Mouse (Mus musculus) limb, embryonic 14.5 days (tissue): ENCODE results near the gene Anxa7. TPM values are rescaled to one million over a fixed set of nuclear protein-coding genes. Genes with fewer than 3 reads are reported as not detected.

Source experiments
- ATAC-seq: fragments of 200-750 bp; cut with Nextera tagmentation; 2 replicates; pipeline ENCODE4 v1.8.0; 2017; ENCODE audit warnings: low read depth, moderate number of reproducible peaks, moderate TSS enrichment; ENCODE audit not compliant: low FRiP score
- DNase-seq: peaks from one replicate; pipeline ENCODE4 v3.0.0-alpha.2; 2015; ENCODE audit warnings: low spot score
- H3K27ac ChIP-seq: fragments of 300-500 bp; sonication (generic); replicated peaks from 2 replicates; pipeline ENCODE4 v1.5.1; 2014; ENCODE audit warnings: low read depth, mild to moderate bottlenecking, low read length, moderate library complexity, mixed read lengths
- H3K27me3 ChIP-seq: fragments of 300-500 bp; sonication (generic); 2 replicates; pipeline ENCODE4 v1.6.1; 2014; ENCODE audit warnings: low read length, mixed read lengths; ENCODE audit not compliant: control insufficient read depth, insufficient read depth
- H3K36me3 ChIP-seq: fragments of 300-500 bp; sonication (generic); 2 replicates; pipeline ENCODE4 v1.6.1; 2014; ENCODE audit warnings: mild to moderate bottlenecking, low read length, moderate library complexity, mixed read lengths; ENCODE audit not compliant: control insufficient read depth, insufficient read depth
- H3K4me1 ChIP-seq: fragments of 300-500 bp; sonication (generic); 2 replicates; pipeline ENCODE4 v1.6.1; 2014; ENCODE audit warnings: antibody characterized with exemption, low read length, mixed read lengths; ENCODE audit not compliant: control insufficient read depth, insufficient read depth
- H3K4me2 ChIP-seq: fragments of 300-500 bp; sonication (generic); replicated peaks from 2 replicates; pipeline ENCODE4 v1.6.1; 2014; ENCODE audit warnings: low read depth, mild to moderate bottlenecking, low read length, moderate library complexity; ENCODE audit not compliant: severe bottlenecking
- H3K4me3 ChIP-seq: fragments of 300-500 bp; sonication (generic); replicated peaks from 2 replicates; pipeline ENCODE4 v1.5.1; 2014; ENCODE audit warnings: low read length
- H3K9ac ChIP-seq: fragments of 300-500 bp; sonication (generic); 2 replicates; pipeline ENCODE4 v1.6.1; 2014; ENCODE audit warnings: mild to moderate bottlenecking, low read depth, low read length, moderate library complexity; ENCODE audit not compliant: severe bottlenecking
- H3K9me3 ChIP-seq: fragments of 300-500 bp; sonication (generic); 2 replicates; pipeline ENCODE4 v1.6.1; 2016; ENCODE audit warnings: low read length; ENCODE audit not compliant: control insufficient read depth
- POLR2A ChIP-seq: fragments of 200-500 bp; IDR thresholded peaks from 2 replicates; pipeline ENCODE4 v1.8.0; 2012; ENCODE audit warnings: inconsistent platforms, mild to moderate bottlenecking, moderate library complexity, borderline replicate concordance; ENCODE audit not compliant: insufficient read depth, insufficient read length; ENCODE audit errors: extremely low read depth
- WGBS: fragments of 180-500 bp; shearing (Covaris S2); extraction: QIAGEN DNeasy Blood & Tissue Kit; methylation state at CpG from one replicate; pipeline ENCODE4 v1.1.7; 2014; 5-methylcytosine and 5-hydroxymethylcytosine counted together
- polyA plus RNA-seq, 2 experiments: library from polyadenylated mRNA; depleted of rRNA in 1 of 2; stranded (reverse) in 1 of 2; unstranded in 1 of 2; fragments of >200 nt; fragmentation: Nextera tagmentation in 1 of 2; extraction: Ambion mirVana in 1 of 2; gene quantifications; 2 replicates each; pipeline versions ENCODE4 v1.2.1 to v1.2.3; 2012 to 2014

Gene Anxa7
- polyA plus RNA-seq, 2 experiments = 46.5 to 52.8 TPM

GRCm38 (mm10) chr14:20478801-20479200, 1.1 kb downstream of the Anxa7 start:
- 5% methylated on average over 7 of the region's 7 CpGs for WGBS
- Histone ChIP-seq H3K27me3 (no peaks in the 10 kb centered on the region), H3K9ac (0 out of 2 replicates have a peak overlapping the region, but pooled peaks have one; percentile 68), H3K4me3 (peak overlapping the region; percentile 68), H3K9me3 (no peaks in the 10 kb centered on the region), H3K36me3 (0 out of 2 replicates have a peak, but pooled peaks cover 2% of the 10 kb centered on the region), H3K4me1 (peaks cover 16% of the 10 kb centered on the region), H3K4me2 (peak overlapping the region; percentile 83), H3K27ac (no peak overlapping the region)
- no peak for TF ChIP-seq POLR2A
- DNase-seq (peak; percentile 30), ATAC-seq (no peak)

- H3K36me3 ChIP-seq = peaks cover 5% of the 10 kb centered on the region; the same call in 1 of the 2 replicates
- peak overlapping the region; percentile 68 for H3K4me3 ChIP-seq
- ATAC-seq (no peak), DNase-seq (no peak)
- H3K9me3 ChIP-seq = no peaks in the 10 kb centered on the region
- TF ChIP-seq POLR2A = no peak
- 0 out of 2 replicates have a peak overlapping the region, but pooled peaks have one; percentile 68 for H3K9ac ChIP-seq
- peaks cover 16% of the 10 kb centered on the region for H3K4me1 ChIP-seq
- H3K27ac ChIP-seq = no peak overlapping the region
- no peaks in the 10 kb centered on the region for H3K27me3 ChIP-seq
- H3K4me2 ChIP-seq = peak overlapping the region; percentile 83
- WGBS = 23% methylated on average over 3 of the region's 3 CpGs
These were observed 1.5 kb downstream of the Anxa7 start for GRCm38 (mm10) chr14:20478385-20478784.

- Histone ChIP-seq H3K36me3 (peaks cover 4% of the 10 kb centered on the region; the same call in 1 of the 2 replicates), H3K9me3 (no peaks in the 10 kb centered on the region), H3K4me3 (no peak overlapping the region), H3K27me3 (no peaks in the 10 kb centered on the region), H3K4me2 (0 out of 2 replicates have a peak overlapping the region, but pooled peaks have one; percentile 3), H3K27ac (no peak overlapping the region), H3K4me1 (peaks cover 16% of the 10 kb centered on the region), H3K9ac (no peak overlapping the region)
- 32% methylated on average over 4 of the region's 4 CpGs for WGBS
- ATAC-seq (no peak), DNase-seq (no peak)
- no peak for TF ChIP-seq POLR2A
These were observed 2.5 kb downstream of the Anxa7 start for GRCm38 (mm10) chr14:20477261-20478025.

- ATAC-seq (no peak), DNase-seq (no peak)
- no peak overlapping the region for H3K4me2 ChIP-seq
- H3K36me3 ChIP-seq = peaks cover 84% of the 10 kb centered on the region
- no peak for TF ChIP-seq POLR2A
- 72% methylated on average over 14 of the region's 14 CpGs for WGBS
- no peaks in the 10 kb centered on the region for H3K4me1 ChIP-seq
- H3K9ac ChIP-seq = no peak overlapping the region
- no peaks in the 10 kb centered on the region for H3K9me3 ChIP-seq
- H3K27me3 ChIP-seq = no peaks in the 10 kb centered on the region
- H3K4me3 ChIP-seq = no peak overlapping the region
- H3K27ac ChIP-seq = no peak overlapping the region
These were observed 19.7 kb downstream of the Anxa7 start for GRCm38 (mm10) chr14:20460216-20460615.

- no peak overlapping the region for H3K4me2 ChIP-seq
- no peak overlapping the region for H3K9ac ChIP-seq
- no peaks in the 10 kb centered on the region for H3K27me3 ChIP-seq
- H3K27ac ChIP-seq = no peak overlapping the region
- WGBS = 95% methylated on average over 9 of the region's 9 CpGs
- DNase-seq (no peak), ATAC-seq (no peak)
- no peak for TF ChIP-seq POLR2A
- H3K4me3 ChIP-seq = no peak overlapping the region
- H3K4me1 ChIP-seq = no peaks in the 10 kb centered on the region
- no peaks in the 10 kb centered on the region for H3K9me3 ChIP-seq
- peaks cover 68% of the 10 kb centered on the region for H3K36me3 ChIP-seq
These were observed 21.6 kb downstream of the Anxa7 start for GRCm38 (mm10) chr14:20458378-20458777.
